Mouse (Mus musculus) large intestine, adult 2 months (tissue): ENCODE data around the gene Il20. TPM values are rescaled to one million over a fixed set of nuclear protein-coding genes. Genes with fewer than 3 reads are reported as not detected.

ENCODE experiments used
- DNase-seq: peaks from one replicate; pipeline ENCODE4 v3.0.0-alpha.2; 2012; ENCODE audit warnings: low read depth, low spot score
- WGBS: fragments of 180-500 bp; shearing (Covaris S2); methylation state at CpG from one replicate; pipeline ENCODE4 v1.1.7; 2018; 5-methylcytosine and 5-hydroxymethylcytosine counted together
- polyA plus RNA-seq: library from polyadenylated mRNA; depleted of rRNA; stranded (reverse); fragments of >200 nt; gene quantifications from 2 replicates; pipeline ENCODE4 v1.2.3, GENCODE M21; 2012; rRNA removed

Gene Il20
- polyA plus RNA-seq, 1 experiment = not detected

DNA sequence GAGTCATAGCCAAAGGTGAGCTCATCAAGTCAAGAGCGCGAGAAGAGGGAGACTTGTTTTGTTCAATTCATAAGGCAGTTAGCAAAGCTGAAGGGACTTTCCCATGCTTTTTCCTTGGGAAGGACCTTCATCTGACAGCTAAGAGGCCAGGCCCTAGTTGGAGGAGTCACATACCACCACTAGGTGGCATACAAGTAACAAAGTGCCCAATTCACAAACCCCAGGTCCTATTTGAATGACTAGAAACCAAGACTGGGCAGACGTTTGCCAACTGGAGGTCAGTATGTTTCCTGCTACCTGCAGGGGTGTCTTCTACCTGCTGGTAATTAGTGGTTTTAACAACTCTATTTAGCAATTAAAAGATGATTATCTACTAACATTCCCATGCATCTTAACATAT lies 36.1 kb downstream of the Il20 start:
- 16% methylated on average over 3 of the region's 3 CpGs for WGBS
- DNase-seq = peak; percentile 38

DNA sequence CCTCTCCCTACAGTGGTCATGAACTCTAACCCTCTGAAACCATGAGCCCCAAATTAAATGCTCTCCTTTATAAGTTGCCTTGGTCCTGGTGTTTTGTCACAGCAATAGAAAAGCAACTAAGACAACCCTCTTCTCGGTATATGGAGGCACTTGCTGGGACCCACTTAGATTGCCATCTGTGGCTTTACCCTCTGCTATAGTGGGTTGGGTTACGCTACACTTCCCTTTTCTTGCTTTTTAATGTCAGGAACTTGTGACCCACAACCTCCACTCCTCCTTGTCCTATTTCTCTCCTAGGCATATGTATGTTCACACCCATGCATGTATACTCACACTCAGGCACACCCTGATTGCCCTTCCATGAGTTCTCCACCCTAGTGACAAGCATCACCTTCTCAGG lies 38.3 kb downstream of the Il20 start:
- no peak for DNase-seq

GRCm38 (mm10) chr1:130865541-130866221 lies 45.6 kb downstream of the Il20 start, which contains the start of gene Fcmr:
TSS of gene Fcmr (plus strand) at chr1:130865669.
- DNase-seq = no peak
- WGBS = 71% methylated on average over 7 of the region's 7 CpGs

More for the DNA sequence above, 38.3 kb downstream of the Il20 start:
- WGBS = 95% methylated on average over 2 of the region's 2 CpGs

DNA sequence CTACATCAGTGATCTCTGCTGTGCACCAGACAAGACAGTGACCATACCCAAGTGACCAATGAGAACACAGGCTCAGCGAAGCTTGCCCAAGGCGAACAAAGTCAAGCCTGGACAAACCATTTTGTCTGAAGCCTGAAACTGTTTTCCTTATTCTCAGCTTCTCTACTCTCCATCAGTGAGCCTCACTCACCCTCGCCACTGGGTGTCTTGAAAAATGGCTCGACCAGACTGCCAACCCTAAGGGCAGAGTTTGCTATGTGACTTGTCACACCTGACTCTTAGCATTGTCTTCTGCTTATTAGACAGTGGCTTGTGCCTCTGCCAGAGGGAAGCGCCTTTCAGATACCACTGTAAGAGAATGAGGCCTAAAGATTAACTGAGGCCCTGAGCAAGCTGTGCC lies 46.5 kb downstream of the Il20 start:
- 97% methylated on average over 5 of the region's 5 CpGs for WGBS

GRCm38 (mm10) chr1:130864238-130864637 lies 47.0 kb downstream of the Il20 start:
- WGBS = 41% methylated on average over 4 of the region's 4 CpGs
- no peak for DNase-seq

More for the DNA sequence above, 46.5 kb downstream of the Il20 start:
- DNase-seq = no peak

DNA sequence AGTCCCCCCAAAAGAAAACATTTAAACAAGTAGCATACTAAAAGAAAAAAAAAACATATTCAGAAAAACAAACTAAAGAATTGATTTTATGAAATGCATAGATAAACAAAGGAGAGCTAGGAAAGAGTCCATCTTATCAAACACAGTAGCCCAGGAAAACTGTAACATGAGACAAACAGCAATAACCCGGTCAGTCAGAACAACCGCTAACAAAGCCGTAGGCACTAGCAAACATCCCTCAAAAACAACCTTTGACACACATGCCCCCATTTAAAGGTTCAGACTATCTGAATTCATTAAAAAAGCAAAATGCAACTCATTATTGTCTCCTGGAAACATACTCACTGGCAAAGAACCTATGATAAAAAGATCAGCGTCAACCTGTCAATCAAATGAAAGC lies 53.8 kb downstream of the Il20 start:
- no peak for DNase-seq
- WGBS = 56% methylated on average over 4 of the region's 4 CpGs

Other genes starting within 250 kb of the Il20 start
- 2.5 and 3.6 TPM in 2 replicates for gene C4bp, start 249.8 kb downstream of the Il20 start, polyA plus RNA-seq
- not detected in 2 replicates for gene Gm29427, start 195.7 kb downstream of the Il20 start, polyA plus RNA-seq
- gene Yod1, start 194.1 kb downstream of the Il20 start, polyA plus RNA-seq = 1.1 and 2.7 TPM in 2 replicates
- 6.6 and 14.1 TPM in 2 replicates for gene Pfkfb2, start 182.2 kb downstream of the Il20 start, polyA plus RNA-seq
- gene AA986860, start 179.5 kb downstream of the Il20 start, polyA plus RNA-seq = 40.8 and 74.5 TPM in 2 replicates
- 1.7 and 2.3 TPM in 2 replicates for gene Fcamr, start 110.5 kb downstream of the Il20 start, polyA plus RNA-seq
- 748 and 1,411 TPM in 2 replicates for gene Pigr, start 84.8 kb downstream of the Il20 start, polyA plus RNA-seq
- gene Fcmr, start 45.8 kb downstream of the Il20 start, polyA plus RNA-seq = 9.5 and 20.8 TPM in 2 replicates
- gene Il24, start 24.0 kb downstream of the Il20 start, polyA plus RNA-seq = not detected in 2 replicates
- not detected in 2 replicates for gene Il19, start 28.7 kb upstream of the Il20 start, polyA plus RNA-seq
- gene Il10, start 108.4 kb upstream of the Il20 start, polyA plus RNA-seq = 0.14 and 0.22 TPM in 2 replicates
- gene Mapkapk2, start 186.4 kb upstream of the Il20 start, polyA plus RNA-seq = 61.9 and 66.6 TPM in 2 replicates
- 0.80 and 0.84 TPM in 2 replicates for gene Dyrk3, start 226.9 kb upstream of the Il20 start, polyA plus RNA-seq
- gene Eif2d, start 241.7 kb upstream of the Il20 start, polyA plus RNA-seq = 27.4 and 30.3 TPM in 2 replicates